Mouse (Mus musculus): Measurements from ENCODE around the gene Tmco4. TPM values are rescaled to one million over a fixed set of nuclear protein-coding genes. Genes with fewer than 3 reads are reported as not detected.

Gene Tmco4
- total RNA-seq, 4 experiments from 2014 or later: 2.3 to 5.4 (median 4.1) TPM

GRCm38 (mm10) chr4:139091066-139091465, 118.4 kb downstream of the Tmco4 start:
- no peak for DNase-seq (ENCODE audit: low spot score in 2 of 2)

GRCm38 (mm10) chr4:139091478-139092355, 119.0 kb downstream of the Tmco4 start:
- DNase-seq (ENCODE audit: low spot score in 2 of 2): no peak

GRCm38 (mm10) chr4:139092356-139093195, 119.9 kb downstream of the Tmco4 start, which contains the start of gene Nbl1:
Nbl1 (minus strand) TSS chr4:139092993.
- DNase-seq (ENCODE audit: low spot score in 2 of 2): no peak

GRCm38 (mm10) chr4:139093196-139093530, 120.5 kb downstream of the Tmco4 start:
- DNase-seq (ENCODE audit: low spot score in 2 of 2): no peak

- no peak for DNase-seq (ENCODE audit: low spot score in 2 of 2)
Measured at GRCm38 (mm10) chr4:139095406-139095805, 122.7 kb downstream of the Tmco4 start.

GRCm38 (mm10) chr4:139096201-139096600, 123.5 kb downstream of the Tmco4 start:
- no peak for DNase-seq (ENCODE audit: low spot score in 2 of 2)

- DNase-seq (ENCODE audit: low spot score in 2 of 2): no peak
Measured at GRCm38 (mm10) chr4:139100326-139100725, 127.6 kb downstream of the Tmco4 start.

- DNase-seq (ENCODE audit: low spot score in 2 of 2): no peak
Measured at GRCm38 (mm10) chr4:139101546-139101945, 128.9 kb downstream of the Tmco4 start.

- no peak for DNase-seq (ENCODE audit: low spot score in 2 of 2)
Measured at GRCm38 (mm10) chr4:139105453-139105852, 132.8 kb downstream of the Tmco4 start.

Other genes with a start within 250 kb of the Tmco4 start
- under 1 TPM in 3 of 4 experiments, not detected in 1; 0.26 to 0.54 (median 0.32) TPM for gene Pla2g2c, start 248.1 kb upstream of the Tmco4 start, total RNA-seq (2022)
- 1 to 10 TPM; 1.1 to 1.9 (median 1.5) TPM for gene Ubxn10, start 235.7 kb upstream of the Tmco4 start, total RNA-seq (2022)
- gene Pla2g2f, start 215.3 kb upstream of the Tmco4 start, total RNA-seq (2022): 1 to 10 TPM in 2 of 4 experiments, under 1 TPM in 2; 0.87 to 2.1 (median 1.1) TPM
- under 1 TPM; 0.23 to 0.62 (median 0.43) TPM for gene Pla2g2d, start 197.2 kb upstream of the Tmco4 start, total RNA-seq (2022)
- gene Pla2g5, start 109.4 kb upstream of the Tmco4 start, total RNA-seq (2022): 1 to 10 TPM in 2 of 4 experiments, under 1 TPM in 2; 0.94 to 3.0 (median 1.6) TPM
- not detected for gene Gm13030, start 98.9 kb upstream of the Tmco4 start, total RNA-seq (2022)
- not detected for gene Pla2g2e, start 94.9 kb upstream of the Tmco4 start, total RNA-seq (2022)
- gene Otud3, start 58.9 kb upstream of the Tmco4 start, total RNA-seq (2022): 10 to 100 TPM; 10.2 to 13.0 (median 12.3) TPM
- not detected for gene Rnf186, start 5.8 kb upstream of the Tmco4 start, total RNA-seq (2022)
- 1 to 10 TPM; 7.0 to 8.3 (median 8.0) TPM for gene Htr6, start 102.7 kb downstream of the Tmco4 start, total RNA-seq (2022)
- 10 to 100 TPM; 72.3 to 84.6 (median 79.2) TPM for gene Nbl1, start 120.1 kb downstream of the Tmco4 start, total RNA-seq (2022)
- 100 to 1,000 TPM; 187 to 234 (median 208) TPM for gene Minos1, start 158.2 kb downstream of the Tmco4 start, total RNA-seq (2022)
- gene Capzb, start 220.0 kb downstream of the Tmco4 start, total RNA-seq (2022): 100 to 1,000 TPM; 355 to 394 (median 369) TPM